Mouse (Mus musculus): ENCODE measurements around the gene Hist1h2be. TPM values are rescaled to one million over a fixed set of nuclear protein-coding genes. Genes with fewer than 3 reads are reported as not detected.
A peak's percentile ranks its signal among the peaks of the same experiment; 100 is the strongest.

Gene Hist1h2be
- 0.86 and 2.1 TPM in 2 replicates for polyA plus RNA-seq (2012; ENCODE audit: insufficient read depth, insufficient read length, missing spikeins)

- Histone ChIP-seq H3K4me1 (ENCODE audit: control insufficient read depth, insufficient read depth, low read length) (peaks cover 14% of the 10 kb centered on the region), H3K4me3 (ENCODE audit: insufficient read depth, low read length) (peak within 1 kb of the TSS; percentile 64), H3K27ac (ENCODE audit: insufficient read depth, low read depth, low read length) (peak within 1 kb of the TSS; percentile 90)
- TF ChIP-seq POLR2A (IDR thresholded peaks at IDR 0.05; ENCODE audit: borderline replicate concordance, low read depth, low read length) (no peak), CTCF (IDR thresholded peaks at IDR 0.05; ENCODE audit: low read depth, low read length) (no peak)
Observed at GRCm38 (mm10) chr13:23620733-23621531, at the start of gene Hist1h2be. Gene Hist1h2be, minus strand, starts transcription at chr13:23621124.

GRCm38 (mm10) chr13:23662536-23662935 is 41.6 kb upstream of the Hist1h2be start:
- Histone ChIP-seq H3K4me3 (ENCODE audit: insufficient read depth, low read length) (no peak overlapping the region), H3K27ac (ENCODE audit: insufficient read depth, low read depth, low read length) (no peak overlapping the region), H3K4me1 (ENCODE audit: control insufficient read depth, insufficient read depth, low read length) (peaks cover 19% of the 10 kb centered on the region)
- TF ChIP-seq CTCF (IDR thresholded peaks at IDR 0.05; ENCODE audit: low read depth, low read length): no peak
- no peak for TF ChIP-seq POLR2A (IDR thresholded peaks at IDR 0.05; ENCODE audit: borderline replicate concordance, low read depth, low read length)

GRCm38 (mm10) chr13:23659636-23660366 is 38.9 kb upstream of the Hist1h2be start:
- TF ChIP-seq CTCF (IDR thresholded peaks at IDR 0.05; ENCODE audit: low read depth, low read length) (no peak), POLR2A (IDR thresholded peaks at IDR 0.05; ENCODE audit: borderline replicate concordance, low read depth, low read length) (no peak)
- no peak overlapping the region for H3K4me3 ChIP-seq (ENCODE audit: insufficient read depth, low read length)
- H3K27ac ChIP-seq (ENCODE audit: insufficient read depth, low read depth, low read length): peak overlapping the region; percentile 57

GRCm38 (mm10) chr13:23630653-23631052 is 9.7 kb upstream of the Hist1h2be start:
- TF ChIP-seq CTCF (IDR thresholded peaks at IDR 0.05; ENCODE audit: low read depth, low read length) (no peak), POLR2A (IDR thresholded peaks at IDR 0.05; ENCODE audit: borderline replicate concordance, low read depth, low read length) (no peak)
- no peaks in the 10 kb centered on the region for H3K4me1 ChIP-seq (ENCODE audit: control insufficient read depth, insufficient read depth, low read length)
- no peak overlapping the region for H3K27ac ChIP-seq (ENCODE audit: insufficient read depth, low read depth, low read length)
- no peak overlapping the region for H3K4me3 ChIP-seq (ENCODE audit: insufficient read depth, low read length)

More at GRCm38 (mm10) chr13:23659636-23660366, 38.9 kb upstream of the Hist1h2be start:
- H3K4me1 ChIP-seq (ENCODE audit: control insufficient read depth, insufficient read depth, low read length): peaks cover 23% of the 10 kb centered on the region

GRCm38 (mm10) chr13:23622861-23623450 is 2.0 kb upstream of the Hist1h2be start:
- peak overlapping the region; percentile 41 for H3K4me3 ChIP-seq (ENCODE audit: insufficient read depth, low read length)
- H3K4me1 ChIP-seq (ENCODE audit: control insufficient read depth, insufficient read depth, low read length): peaks cover 12% of the 10 kb centered on the region
- TF ChIP-seq CTCF (IDR thresholded peaks at IDR 0.05; ENCODE audit: low read depth, low read length): no peak
- TF ChIP-seq POLR2A (IDR thresholded peaks at IDR 0.05; ENCODE audit: borderline replicate concordance, low read depth, low read length): no peak
- peak overlapping the region; percentile 62 for H3K27ac ChIP-seq (ENCODE audit: insufficient read depth, low read depth, low read length)

- Histone ChIP-seq H3K4me3 (ENCODE audit: insufficient read depth, low read length) (peak within 1 kb of the TSS; percentile 64), H3K27ac (ENCODE audit: insufficient read depth, low read depth, low read length) (peak within 1 kb of the TSS; percentile 90), H3K4me1 (ENCODE audit: control insufficient read depth, insufficient read depth, low read length) (peaks cover 13% of the 10 kb centered on the region)
- peak; percentile 84; the same call in 1 of the 2 replicates for TF ChIP-seq POLR2A (IDR thresholded peaks at IDR 0.05; ENCODE audit: borderline replicate concordance, low read depth, low read length)
Observed at GRCm38 (mm10) chr13:23622175-23622671, 1.3 kb upstream of the Hist1h2be start, which contains the start of gene Hist1h1e. Gene Hist1h1e, minus strand, starts transcription at chr13:23622558.

GRCm38 (mm10) chr13:23621532-23622174 is 729 bp upstream of the Hist1h2be start:
- Histone ChIP-seq H3K4me3 (ENCODE audit: insufficient read depth, low read length) (peak overlapping the region; percentile 64), H3K27ac (ENCODE audit: insufficient read depth, low read depth, low read length) (peak overlapping the region; percentile 90), H3K4me1 (ENCODE audit: control insufficient read depth, insufficient read depth, low read length) (peaks cover 14% of the 10 kb centered on the region)
- TF ChIP-seq POLR2A (IDR thresholded peaks at IDR 0.05; ENCODE audit: borderline replicate concordance, low read depth, low read length): no peak
- no peak for TF ChIP-seq CTCF (IDR thresholded peaks at IDR 0.05; ENCODE audit: low read depth, low read length)

DNA sequence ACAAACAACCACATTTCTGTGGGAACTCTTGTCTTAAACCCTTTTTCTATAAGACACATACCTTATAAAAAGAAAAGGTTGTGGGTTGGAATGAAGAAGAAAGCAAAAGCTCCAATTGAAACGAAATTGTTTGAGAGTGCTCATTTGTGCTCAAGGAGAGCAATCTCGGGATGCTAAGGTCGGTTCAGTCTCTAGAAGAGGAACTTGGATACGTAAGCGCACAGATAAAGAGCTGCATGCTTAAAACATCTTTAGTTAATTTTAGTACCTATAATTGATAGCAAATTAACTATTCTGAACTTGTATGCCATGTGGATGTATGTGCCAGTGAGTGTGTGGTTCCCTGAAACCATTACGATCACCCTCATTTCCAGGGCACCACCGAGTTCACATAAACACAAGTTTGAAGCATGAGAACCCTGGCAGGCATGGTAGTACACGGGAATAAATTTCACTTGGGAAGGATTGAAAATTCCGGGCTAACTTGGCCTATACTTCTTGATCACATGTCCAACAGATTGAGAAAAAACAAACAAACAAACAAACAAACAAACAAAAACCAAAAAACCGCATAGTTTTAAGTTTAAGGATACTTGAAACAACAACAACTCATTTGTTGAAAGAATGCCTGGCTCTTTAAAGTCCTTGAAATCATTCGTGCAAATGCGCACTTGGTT is 730 bp downstream of the Hist1h2be start:
- peak overlapping the region; percentile 64 for H3K4me3 ChIP-seq (ENCODE audit: insufficient read depth, low read length)
- H3K4me1 ChIP-seq (ENCODE audit: control insufficient read depth, insufficient read depth, low read length): peaks cover 14% of the 10 kb centered on the region
- peak overlapping the region; percentile 84 for H3K27ac ChIP-seq (ENCODE audit: insufficient read depth, low read depth, low read length)
- TF ChIP-seq CTCF (IDR thresholded peaks at IDR 0.05; ENCODE audit: low read depth, low read length) (no peak), POLR2A (IDR thresholded peaks at IDR 0.05; ENCODE audit: borderline replicate concordance, low read depth, low read length) (no peak)
